Mouse (Mus musculus) lung, postnatal 25 days (tissue): ENCODE results near the gene Map2k2.
"Not testable (repeated sequence)": the region's sequence is repeated elsewhere in the genome, so short reads cannot be mapped to it uniquely, and the experiment has no call there.

Experiments
- DNase-seq: peaks from one replicate; pipeline ENCODE4 v3.0.0; 2022; ENCODE audit warnings: low spot score

Map2k2 gene

GRCm38 (mm10) chr10:81105565-81106112, at the start of gene Map2k2:
Gene Map2k2 (plus strand): TSS chr10:81105915.
- DNase-seq, result peak; percentile 97

GRCm38 (mm10) chr10:81057406-81058130, 48.1 kb upstream of the Map2k2 start:
- no peak for DNase-seq

- DNase-seq, result no peak
Observed at GRCm38 (mm10) chr10:81058896-81059295, 46.8 kb upstream of the Map2k2 start.

DNA sequence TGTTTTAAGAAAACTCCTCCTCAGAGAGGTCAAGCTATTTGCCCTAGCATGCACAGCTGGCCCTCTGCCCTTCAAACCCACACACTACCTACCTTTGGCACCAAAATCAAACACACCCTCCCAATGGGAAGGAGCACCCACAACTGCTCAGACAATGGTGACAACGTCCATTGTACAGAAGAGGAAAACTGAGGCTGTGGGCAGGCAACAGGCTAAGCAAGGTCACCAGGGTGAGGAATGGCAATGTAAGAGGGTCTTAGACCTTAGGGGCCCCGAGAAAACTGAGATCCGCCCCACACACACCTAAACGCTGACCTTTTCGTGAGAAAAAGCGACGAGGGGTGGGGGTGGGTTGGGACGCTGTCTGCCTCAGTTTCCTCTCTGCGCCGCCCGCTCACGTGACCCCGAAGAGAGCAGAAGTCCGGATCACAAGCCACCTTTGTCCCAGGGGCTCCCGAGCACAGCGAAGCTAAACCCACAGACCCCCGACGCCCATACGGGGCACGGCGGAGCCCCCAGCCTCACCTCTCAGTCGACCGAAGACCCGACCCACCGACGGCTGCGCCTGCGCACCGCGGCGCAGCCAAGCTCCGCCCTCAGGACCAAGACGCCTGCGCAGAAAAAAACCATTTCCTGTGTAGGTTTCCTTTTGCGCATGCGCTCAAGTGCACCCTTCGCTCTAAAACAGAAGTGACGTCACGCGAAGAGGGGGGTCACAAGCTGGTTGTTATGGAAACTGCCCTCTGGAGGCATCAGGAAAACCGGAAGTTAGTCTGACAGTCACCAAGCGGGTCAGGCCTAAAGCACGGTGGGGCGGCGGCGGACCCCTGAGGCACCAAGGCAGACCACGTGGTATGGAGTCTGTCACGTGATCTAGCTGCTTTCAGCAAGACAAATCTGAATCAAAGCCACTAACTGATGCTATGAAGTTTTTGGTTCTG, 45.8 kb upstream of the Map2k2 start, which contains the start of gene Sgta:
Gene Sgta, minus strand, starts transcription at position 579 of the 941 bp plus-strand sequence.
- peak; percentile 100 for DNase-seq

DNA sequence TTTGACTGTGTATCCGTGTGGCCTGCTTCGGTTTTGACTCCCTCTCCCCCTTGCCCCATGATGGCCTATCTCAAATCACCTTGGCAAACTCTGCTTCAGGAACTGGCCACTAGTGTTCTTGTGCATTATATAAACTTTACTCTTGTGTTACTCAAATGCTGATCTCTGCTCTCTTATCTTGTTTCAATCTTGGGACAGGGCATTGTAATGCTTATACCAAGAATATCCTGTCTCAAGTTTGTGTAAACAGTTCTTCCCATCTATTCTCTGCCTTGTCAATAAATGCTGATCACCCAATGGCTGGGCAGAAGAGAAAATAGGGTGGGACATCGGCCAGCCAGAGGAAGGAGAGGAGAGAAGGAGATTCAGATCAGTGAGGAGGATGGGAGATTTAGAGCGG, 43.0 kb upstream of the Map2k2 start:
- DNase-seq, result peak; percentile 45

GRCm38 (mm10) chr10:81064519-81064918, 41.2 kb upstream of the Map2k2 start:
- DNase-seq, result not testable (repeated sequence)

DNA sequence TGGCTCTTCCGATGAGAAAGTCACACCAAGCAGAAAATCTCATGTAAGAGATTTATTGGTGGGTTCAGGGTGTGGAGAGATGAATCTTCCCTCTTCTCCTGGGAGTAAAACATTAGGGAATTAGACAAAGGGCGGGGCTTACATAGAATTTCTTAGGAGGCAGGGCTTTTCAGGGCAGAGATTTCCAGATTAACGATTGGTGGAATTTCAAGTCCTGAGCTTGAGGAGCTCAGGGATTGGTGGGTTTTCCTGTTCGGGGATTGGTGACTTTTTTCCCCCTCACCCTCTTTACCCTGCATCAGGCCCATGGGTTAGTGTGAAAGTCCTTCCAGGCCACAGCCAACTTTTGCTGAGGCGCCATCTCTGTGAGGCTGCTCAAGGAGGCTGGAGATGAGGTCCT, 37.0 kb upstream of the Map2k2 start:
- no peak for DNase-seq

- DNase-seq, result peak; percentile 98
Observed at GRCm38 (mm10) chr10:81069836-81070235, 35.9 kb upstream of the Map2k2 start, which contains the start of gene Thop1. Gene Thop1 (plus strand): TSS chr10:81070035.

GRCm38 (mm10) chr10:81072290-81072689, 33.4 kb upstream of the Map2k2 start:
- DNase-seq, result no peak

- DNase-seq, result no peak
Observed at GRCm38 (mm10) chr10:81073464-81073863, 32.3 kb upstream of the Map2k2 start.

- no peak for DNase-seq
Observed at GRCm38 (mm10) chr10:81075734-81076133, 30.0 kb upstream of the Map2k2 start.

DNA sequence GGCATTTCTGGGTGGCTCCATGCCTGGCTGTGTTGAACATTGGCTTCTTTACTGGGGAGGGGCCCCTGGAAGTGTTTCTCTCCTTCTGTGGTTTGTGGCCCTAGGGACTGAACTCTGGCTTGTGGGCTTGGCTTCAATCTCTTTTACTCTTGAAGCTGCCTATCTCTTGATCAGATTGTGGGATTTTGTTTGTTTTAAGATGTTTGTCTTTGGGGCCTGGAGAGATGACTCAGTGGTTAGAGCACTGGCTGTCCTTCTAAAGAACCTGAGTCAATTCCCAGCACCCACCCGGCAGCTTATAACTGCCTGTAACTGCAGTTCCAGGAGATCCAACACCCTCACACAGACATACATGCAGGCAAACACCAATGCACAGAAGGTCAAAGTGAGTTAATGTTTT, 29.4 kb upstream of the Map2k2 start:
- no peak for DNase-seq

- DNase-seq, result no peak
Observed at GRCm38 (mm10) chr10:81077916-81078315, 27.8 kb upstream of the Map2k2 start.

DNA sequence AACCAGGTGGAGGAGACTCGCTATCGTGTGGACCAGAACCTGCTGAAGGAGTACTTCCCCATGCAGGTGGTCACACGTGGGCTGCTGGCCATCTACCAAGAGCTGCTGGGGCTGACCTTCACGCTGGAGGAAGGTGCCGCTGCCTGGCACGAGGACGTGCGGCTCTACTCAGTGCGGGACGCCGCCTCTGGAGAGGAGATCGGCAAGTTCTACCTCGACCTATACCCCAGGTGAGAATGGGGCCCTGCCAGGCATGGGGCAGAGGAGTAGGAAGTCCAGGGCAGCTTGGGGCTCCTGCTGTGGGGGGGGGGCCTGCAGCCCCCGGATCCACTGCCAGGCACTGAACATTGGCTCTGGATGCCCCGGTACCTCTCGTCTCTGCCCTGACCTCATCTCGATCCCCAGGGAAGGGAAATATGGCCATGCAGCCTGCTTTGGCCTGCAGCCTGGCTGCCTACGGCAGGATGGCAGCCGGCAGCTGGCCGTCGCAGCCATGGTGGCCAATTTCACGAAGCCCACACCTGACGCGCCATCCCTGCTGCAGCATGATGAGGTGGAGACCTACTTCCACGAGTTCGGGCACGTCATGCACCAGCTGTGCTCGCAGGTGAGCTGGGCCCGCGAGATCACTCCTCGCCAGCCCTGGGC, 25.6 kb upstream of the Map2k2 start:
- no peak for DNase-seq

DNA sequence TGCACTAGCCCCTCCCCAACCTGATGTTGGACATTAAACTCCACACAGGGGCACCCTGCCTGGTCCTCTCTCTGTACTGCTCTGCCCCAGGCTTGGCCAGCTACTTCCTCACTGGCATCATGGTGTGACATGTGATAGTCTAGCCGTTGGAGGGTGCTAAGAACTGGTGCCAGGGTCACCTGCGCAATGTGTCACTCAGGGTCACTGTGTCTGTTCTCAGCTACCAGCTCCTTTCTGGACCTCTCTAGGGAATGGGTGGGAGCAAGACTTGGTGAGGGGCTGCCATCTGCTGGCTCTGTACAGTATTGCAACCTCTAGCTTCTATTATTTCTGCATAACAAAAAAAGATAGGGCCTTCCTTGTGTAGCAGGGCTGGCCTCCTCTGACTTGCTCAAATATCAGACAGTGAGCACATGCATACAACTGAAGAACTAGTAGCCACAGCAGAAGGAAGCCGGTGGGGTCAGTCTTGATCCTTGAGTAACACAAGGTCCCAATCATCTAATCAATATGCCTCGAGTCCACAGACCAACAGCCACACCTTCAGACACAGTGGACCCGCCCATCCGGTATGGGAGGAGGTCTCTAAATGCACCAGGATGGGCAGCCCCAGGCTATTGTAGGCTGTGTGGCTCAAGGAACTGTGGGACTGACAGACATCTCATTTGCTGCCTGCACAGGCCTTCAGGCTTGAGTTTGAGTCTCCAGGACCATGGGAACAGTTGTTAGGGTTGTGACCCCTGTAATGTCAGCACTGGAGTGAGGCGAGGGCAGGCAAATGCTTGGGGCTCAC, 23.4 kb upstream of the Map2k2 start:
- peak; percentile 68 for DNase-seq

DNA sequence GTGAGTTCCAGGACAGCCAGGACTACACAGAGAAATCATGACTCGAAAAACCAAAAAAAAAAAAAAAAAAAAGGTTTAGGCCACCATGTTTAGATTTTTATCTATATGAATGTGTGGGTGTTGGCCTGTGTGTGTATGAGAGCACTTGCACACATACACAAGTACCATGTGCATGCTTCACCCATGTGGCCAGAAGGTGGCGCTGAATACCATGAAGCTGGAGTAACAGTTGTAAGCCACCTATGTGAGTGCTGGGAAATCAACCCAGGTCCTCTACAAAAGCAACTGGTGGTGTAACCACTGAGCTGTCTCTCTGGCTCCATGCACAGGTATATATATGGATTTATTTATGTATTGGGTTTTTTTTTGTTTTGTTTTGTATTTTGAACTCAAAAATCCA, 18.7 kb upstream of the Map2k2 start:
- no peak for DNase-seq

- no peak for DNase-seq
Observed at GRCm38 (mm10) chr10:81089216-81089615, 16.5 kb upstream of the Map2k2 start.

DNA sequence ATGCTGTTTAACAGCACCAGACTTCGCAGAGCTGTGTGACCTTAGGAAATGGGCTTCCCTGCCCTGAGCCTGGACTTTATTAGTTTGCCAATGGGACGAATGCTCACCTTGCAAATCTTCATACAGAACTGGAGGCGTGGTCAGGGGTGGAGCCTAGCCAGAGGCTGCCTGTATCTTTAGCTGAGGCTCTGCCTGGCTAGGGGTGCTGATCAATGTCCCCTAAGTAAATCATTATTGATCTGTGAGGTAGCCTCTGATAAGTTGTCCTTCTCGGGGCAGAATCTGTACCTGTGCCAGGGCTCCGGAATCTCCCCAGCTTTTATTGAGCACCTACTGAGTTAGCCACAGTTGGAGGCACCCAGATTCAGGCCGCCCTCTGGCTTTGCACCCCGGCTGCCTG, 15.1 kb upstream of the Map2k2 start:
- DNase-seq, result no peak

- DNase-seq, result no peak
Observed at GRCm38 (mm10) chr10:81092465-81093250, 13.1 kb upstream of the Map2k2 start.

DNA sequence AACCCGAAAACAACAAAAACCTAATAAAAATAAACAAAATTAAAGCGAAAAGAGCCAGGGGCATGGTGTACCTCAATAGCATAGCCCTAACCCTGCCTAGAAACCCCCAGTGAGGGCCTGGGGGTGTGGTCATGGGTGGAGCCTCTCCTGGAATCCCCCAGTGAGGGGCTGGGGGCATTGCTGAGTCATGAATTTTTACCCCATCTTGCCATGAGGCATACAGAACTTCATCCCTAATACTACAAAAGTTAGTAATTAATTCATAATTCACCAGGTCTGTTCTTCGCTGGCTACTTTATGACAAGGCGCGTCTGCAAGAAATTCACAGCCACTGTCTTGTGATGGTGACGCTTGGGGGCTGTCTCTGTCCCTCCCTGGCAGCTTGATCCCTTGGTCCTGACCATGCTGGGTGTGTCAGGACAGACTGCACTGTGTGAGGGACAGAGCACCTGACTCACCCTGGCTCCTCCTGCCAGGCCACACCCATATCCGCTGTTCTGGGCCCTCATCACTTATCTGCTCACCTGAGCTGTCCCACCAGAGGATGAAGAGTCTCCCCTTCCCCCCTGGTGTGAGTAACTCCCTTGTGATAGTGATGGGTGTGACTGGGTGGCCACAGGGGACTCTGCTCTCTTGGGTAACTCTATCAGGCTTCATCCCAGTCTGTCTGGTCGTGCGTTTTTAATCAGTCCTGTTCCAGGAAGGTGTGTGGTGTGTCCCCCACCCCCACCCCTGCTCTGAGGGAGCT, 10.6 kb upstream of the Map2k2 start:
- no peak for DNase-seq
